In the genomic region with DNA sequence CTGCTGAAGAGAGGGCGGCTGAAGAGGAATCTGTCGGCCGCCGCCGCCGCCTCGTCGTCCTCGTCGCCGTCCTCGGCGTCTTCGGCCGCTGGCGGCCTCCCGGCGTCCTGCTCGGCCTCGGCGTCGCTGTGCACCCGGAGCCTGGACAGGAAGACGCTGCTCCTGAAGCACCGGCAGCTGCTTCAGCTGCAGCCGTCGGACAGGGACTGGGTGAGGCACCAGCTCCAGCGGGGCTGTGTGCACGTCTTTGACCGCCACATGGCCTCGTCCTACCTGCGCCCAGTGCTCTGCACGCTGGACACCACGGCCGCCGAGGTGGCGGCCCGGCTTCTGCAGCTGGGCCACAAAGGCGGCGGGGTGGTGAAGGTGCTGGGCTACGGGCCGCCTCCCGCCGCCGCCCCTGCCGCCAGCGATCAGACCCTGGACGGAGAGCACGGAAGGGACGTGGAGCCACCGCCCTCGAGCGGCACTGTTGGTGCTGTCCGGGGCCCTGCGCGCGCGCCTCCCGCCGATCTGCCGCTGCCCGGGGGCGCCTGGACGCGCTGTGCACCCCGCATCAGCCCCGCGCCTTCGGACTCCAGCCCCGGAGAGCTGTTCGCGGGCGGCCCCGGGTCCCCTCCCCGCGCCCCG, we compare ENCODE assay signal across 8 mouse cellular contexts. TPM values are rescaled to one million over a fixed set of nuclear protein-coding genes. Genes with fewer than 3 reads are reported as not detected.
DNase-seq lines count a peak whose midpoint lies in the region; ATAC-seq lines count a peak whose summit lies in the region.

No protein-coding gene starts in this region.

- peak overlapping the region; percentile 87 for H3K9ac ChIP-seq in intestine, embryonic 15.5 days
- peak overlapping the region; percentile 85 for H3K9ac ChIP-seq in limb, embryonic 15.5 days
- peak overlapping the region; percentile 95 for H3K9ac ChIP-seq in midbrain, embryonic 16.5 days (ENCODE audit: low read depth, low read length)

- H3K9me3 ChIP-seq in intestine, embryonic 15.5 days, result no peaks in the 10 kb centered on the region
- no peaks in the 10 kb centered on the region for H3K9me3 ChIP-seq in limb, embryonic 15.5 days
- H3K9me3 ChIP-seq in midbrain, embryonic 16.5 days (replicated peaks; ENCODE audit: control insufficient read depth, low read length, poor library complexity, severe bottlenecking), result no peaks in the 10 kb centered on the region

- H3K27ac ChIP-seq in intestine, embryonic 15.5 days, result peak overlapping the region; percentile 88
- H3K27ac ChIP-seq in limb, embryonic 15.5 days, result peak overlapping the region; percentile 91
- peak overlapping the region; percentile 97 for H3K27ac ChIP-seq in midbrain, embryonic 16.5 days (ENCODE audit: low read length)

- ATAC-seq in intestine, embryonic 15.5 days, result peak; percentile 19
- no peak for ATAC-seq in limb, embryonic 15.5 days (ENCODE audit: insufficient number of reproducible peaks, low FRiP score, low TSS enrichment, low read depth)
- peak; percentile 12 for ATAC-seq in midbrain, embryonic 16.5 days

- peak overlapping the region; percentile 90 for H3K4me3 ChIP-seq in intestine, embryonic 15.5 days (replicated peaks)
- H3K4me3 ChIP-seq in limb, embryonic 15.5 days, result peak overlapping the region; percentile 76
- H3K4me3 ChIP-seq in midbrain, embryonic 16.5 days (ENCODE audit: low read depth, low read length), result peak overlapping the region; percentile 98

- DNase-seq in layer of hippocampus, adult 11-12 months (ENCODE audit: low spot score), result peak; percentile 44
- no peak for DNase-seq in layer of hippocampus, adult 9-10 months (ENCODE audit: low spot score)
- peak; percentile 71 for DNase-seq in cerebellum, adult 9-11 months
- peak; percentile 61 for DNase-seq in gastrocnemius, postnatal 10 days
- DNase-seq in spleen, postnatal 14 days (ENCODE audit: low spot score in 2 of 2), result peak; percentile 19 to 31

- peaks cover 7% of the 10 kb centered on the region; the same call in 1 of the 2 replicates for H3K4me1 ChIP-seq in intestine, embryonic 15.5 days (replicated peaks)
- peaks cover 16% of the 10 kb centered on the region for H3K4me1 ChIP-seq in limb, embryonic 15.5 days
- peaks cover 31% of the 10 kb centered on the region for H3K4me1 ChIP-seq in midbrain, embryonic 16.5 days (ENCODE audit: control insufficient read depth, insufficient read depth, low read length)

- WGBS in intestine, embryonic 15.5 days, result under 1% methylated on average over 72 of the region's 77 CpGs
- WGBS in limb, embryonic 15.5 days, result under 1% methylated on average over 72 of the region's 77 CpGs
- under 1% methylated on average over 45 of the region's 77 CpGs for WGBS in midbrain, embryonic 16.5 days

- H3K27me3 ChIP-seq in intestine, embryonic 15.5 days (replicated peaks), result no peaks in the 10 kb centered on the region
- H3K27me3 ChIP-seq in limb, embryonic 15.5 days, result no peaks in the 10 kb centered on the region
- H3K27me3 ChIP-seq in midbrain, embryonic 16.5 days (ENCODE audit: control insufficient read depth, insufficient read depth, low read depth, low read length), result no peaks in the 10 kb centered on the region

- H3K36me3 ChIP-seq in intestine, embryonic 15.5 days, result no peaks in the 10 kb centered on the region
- H3K36me3 ChIP-seq in limb, embryonic 15.5 days, result no peaks in the 10 kb centered on the region
- H3K36me3 ChIP-seq in midbrain, embryonic 16.5 days (ENCODE audit: control insufficient read depth, insufficient read depth, low read length), result no peaks in the 10 kb centered on the region

- peak overlapping the region; percentile 65 for H3K4me2 ChIP-seq in intestine, embryonic 15.5 days (replicated peaks)
- peak overlapping the region; percentile 79 for H3K4me2 ChIP-seq in limb, embryonic 15.5 days
- H3K4me2 ChIP-seq in midbrain, embryonic 16.5 days (ENCODE audit: low read length), result peak overlapping the region; percentile 89

RNA-seq across cellular contexts. Expression of gene Phlpp1, which starts 0.9 kb away (rescaled TPM):
- 10 to 100 TPM in 1 of 2 experiments, 1 to 10 TPM in 1; 9.1 to 11.0 TPM for total RNA-seq in gastrocnemius, postnatal 10 days (2021)
- polyA plus RNA-seq in intestine, embryonic 15.5 days (2015; fragmentation: Nextera tagmentation; extraction: Ambion mirVana), result 3.2 and 4.0 TPM in 2 replicates
- polyA plus RNA-seq in limb, embryonic 15.5 days (2015; fragmentation: Nextera tagmentation; extraction: Ambion mirVana), result 3.4 and 4.0 TPM in 2 replicates
- 7.1 TPM in 2 replicates for polyA plus RNA-seq in midbrain, embryonic 16.5 days (2015; fragmentation: Nextera tagmentation; extraction: Ambion mirVana)
